Mouse (Mus musculus): ENCODE data around the gene Il2. TPM values are rescaled to one million over a fixed set of nuclear protein-coding genes. Genes with fewer than 3 reads are reported as not detected.

The Il2 gene
- polyA plus RNA-seq, 1 experiment from 2014 or later = 0.53 TPM

DNA sequence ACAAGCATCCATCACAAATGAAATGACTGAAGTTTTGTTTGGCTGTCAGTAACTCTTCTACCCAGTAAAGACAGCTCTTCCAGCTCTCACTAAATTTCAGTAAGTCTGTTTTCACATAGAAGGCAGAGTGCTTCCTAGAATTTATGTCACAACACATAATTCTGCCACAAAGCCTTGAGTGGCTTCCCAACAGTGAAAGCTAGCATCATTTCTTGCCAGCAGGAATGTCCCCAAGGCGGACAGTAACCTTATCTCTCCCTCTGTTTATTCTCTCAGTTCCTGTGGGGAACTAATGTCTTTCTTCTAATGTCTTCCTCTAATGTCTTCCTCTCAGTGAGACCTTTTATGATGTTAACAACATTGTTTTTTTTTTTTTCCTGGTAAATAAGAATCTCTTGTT lies 19.2 kb upstream of the Il2 start:
- H3K9ac ChIP-seq (ENCODE audit: low read length) = no peak overlapping the region
- no peak overlapping the region for H3K4me2 ChIP-seq (replicated peaks; ENCODE audit: low read depth)
- H3K27me3 ChIP-seq (ENCODE audit: control insufficient read depth, insufficient read depth, low read length) = no peaks in the 10 kb centered on the region
- H3K4me3 ChIP-seq (ENCODE audit: low read depth, low read length) = no peak overlapping the region
- no peak overlapping the region for H3K27ac ChIP-seq (replicated peaks)
- DNase-seq (ENCODE audit: low spot score) (no peak), ATAC-seq (ENCODE audit: low FRiP score, low TSS enrichment) (no peak)
- WGBS = 8% methylated on average over 1 of the region's 1 CpGs
- no peaks in the 10 kb centered on the region for H3K36me3 ChIP-seq (ENCODE audit: control insufficient read depth, insufficient read depth, low read length)
- H3K4me1 ChIP-seq (replicated peaks; ENCODE audit: control insufficient read depth, insufficient read depth) = no peaks in the 10 kb centered on the region
- TF ChIP-seq CTCF (IDR thresholded peaks at IDR 0.05; ENCODE audit: low read depth) = no peak
- TF ChIP-seq EP300 (optimal IDR thresholded peaks at IDR 0.05) = no peak
- H3K9me3 ChIP-seq (ENCODE audit: control insufficient read depth, low read length) = no peaks in the 10 kb centered on the region

GRCm38 (mm10) chr3:37141827-37142226 lies 16.1 kb upstream of the Il2 start:
- Histone ChIP-seq H3K4me2 (replicated peaks; ENCODE audit: low read depth) (no peak overlapping the region), H3K4me3 (ENCODE audit: low read depth, low read length) (no peak overlapping the region), H3K27ac (replicated peaks) (no peak overlapping the region), H3K36me3 (ENCODE audit: control insufficient read depth, insufficient read depth, low read length) (no peaks in the 10 kb centered on the region), H3K27me3 (ENCODE audit: control insufficient read depth, insufficient read depth, low read length) (no peaks in the 10 kb centered on the region), H3K9me3 (ENCODE audit: control insufficient read depth, low read length) (no peaks in the 10 kb centered on the region), H3K9ac (ENCODE audit: low read length) (no peak overlapping the region), H3K4me1 (replicated peaks; ENCODE audit: control insufficient read depth, insufficient read depth) (no peaks in the 10 kb centered on the region)
- 88% methylated on average over 2 of the region's 2 CpGs for WGBS
- ATAC-seq (ENCODE audit: low FRiP score, low TSS enrichment) (no peak), DNase-seq (ENCODE audit: low spot score) (no peak)
- no peak for TF ChIP-seq CTCF (IDR thresholded peaks at IDR 0.05; ENCODE audit: low read depth)
- no peak for TF ChIP-seq EP300 (optimal IDR thresholded peaks at IDR 0.05)

- ATAC-seq (ENCODE audit: low FRiP score, low TSS enrichment) = no peak
- Histone ChIP-seq H3K9ac (ENCODE audit: low read length) (no peak overlapping the region), H3K4me1 (replicated peaks; ENCODE audit: control insufficient read depth, insufficient read depth) (no peaks in the 10 kb centered on the region), H3K4me2 (replicated peaks; ENCODE audit: low read depth) (no peak overlapping the region), H3K4me3 (ENCODE audit: low read depth, low read length) (no peak overlapping the region), H3K27me3 (ENCODE audit: control insufficient read depth, insufficient read depth, low read length) (no peaks in the 10 kb centered on the region), H3K36me3 (ENCODE audit: control insufficient read depth, insufficient read depth, low read length) (no peaks in the 10 kb centered on the region), H3K27ac (replicated peaks) (no peak overlapping the region), H3K9me3 (ENCODE audit: control insufficient read depth, low read length) (no peaks in the 10 kb centered on the region)
- no peak for TF ChIP-seq CTCF (IDR thresholded peaks at IDR 0.05; ENCODE audit: low read depth)
- no peak for TF ChIP-seq EP300 (optimal IDR thresholded peaks at IDR 0.05)
- WGBS = 86% methylated on average over 6 of the region's 6 CpGs
- DNase-seq (ENCODE audit: low spot score) = no peak
Observed at GRCm38 (mm10) chr3:37140168-37140906, 14.6 kb upstream of the Il2 start.

- TF ChIP-seq EP300 (optimal IDR thresholded peaks at IDR 0.05) = no peak
- TF ChIP-seq CTCF (IDR thresholded peaks at IDR 0.05; ENCODE audit: low read depth) = no peak
- Histone ChIP-seq H3K9me3 (ENCODE audit: control insufficient read depth, low read length) (no peaks in the 10 kb centered on the region), H3K36me3 (ENCODE audit: control insufficient read depth, insufficient read depth, low read length) (no peaks in the 10 kb centered on the region), H3K4me3 (ENCODE audit: low read depth, low read length) (no peak overlapping the region), H3K9ac (ENCODE audit: low read length) (no peak overlapping the region), H3K4me2 (replicated peaks; ENCODE audit: low read depth) (no peak overlapping the region), H3K4me1 (replicated peaks; ENCODE audit: control insufficient read depth, insufficient read depth) (no peaks in the 10 kb centered on the region), H3K27me3 (ENCODE audit: control insufficient read depth, insufficient read depth, low read length) (no peaks in the 10 kb centered on the region), H3K27ac (replicated peaks) (no peak overlapping the region)
- no peak for DNase-seq (ENCODE audit: low spot score)
- no peak for ATAC-seq (ENCODE audit: low FRiP score, low TSS enrichment)
- WGBS = 79% methylated on average over 3 of the region's 3 CpGs
Observed at GRCm38 (mm10) chr3:37139192-37139591, 13.4 kb upstream of the Il2 start.

GRCm38 (mm10) chr3:37137231-37137630 lies 11.5 kb upstream of the Il2 start:
- Histone ChIP-seq H3K36me3 (ENCODE audit: control insufficient read depth, insufficient read depth, low read length) (no peaks in the 10 kb centered on the region), H3K4me2 (replicated peaks; ENCODE audit: low read depth) (no peak overlapping the region), H3K27ac (replicated peaks) (no peak overlapping the region), H3K4me1 (replicated peaks; ENCODE audit: control insufficient read depth, insufficient read depth) (no peaks in the 10 kb centered on the region), H3K27me3 (ENCODE audit: control insufficient read depth, insufficient read depth, low read length) (no peaks in the 10 kb centered on the region), H3K9me3 (ENCODE audit: control insufficient read depth, low read length) (no peaks in the 10 kb centered on the region), H3K4me3 (ENCODE audit: low read depth, low read length) (no peak overlapping the region), H3K9ac (ENCODE audit: low read length) (no peak overlapping the region)
- no peak for DNase-seq (ENCODE audit: low spot score)
- TF ChIP-seq EP300 (optimal IDR thresholded peaks at IDR 0.05) (no peak), CTCF (IDR thresholded peaks at IDR 0.05; ENCODE audit: low read depth) (no peak)
- WGBS = 29% methylated on average over 4 of the region's 4 CpGs
- ATAC-seq (ENCODE audit: low FRiP score, low TSS enrichment) = no peak

DNA sequence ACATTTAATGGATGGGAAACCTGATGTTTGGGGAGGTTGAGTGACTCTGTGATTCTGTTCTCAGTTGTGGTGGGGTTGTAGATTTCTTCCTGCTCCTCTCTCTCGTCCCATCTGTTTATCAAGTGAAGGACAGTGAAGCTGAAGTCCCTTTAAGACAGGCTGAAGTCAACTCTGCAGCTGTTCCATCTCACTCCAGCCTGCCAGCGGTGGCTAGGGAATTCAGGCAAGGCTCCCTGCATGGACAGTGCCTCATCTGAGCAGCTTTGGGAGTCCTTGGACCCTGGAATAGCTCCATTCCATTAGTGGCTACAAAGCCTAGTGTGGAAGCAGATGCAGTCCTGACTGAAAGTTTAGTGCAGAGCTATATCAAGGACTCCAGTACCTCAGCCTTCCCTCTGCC lies 3.3 kb upstream of the Il2 start:
- Histone ChIP-seq H3K27me3 (ENCODE audit: control insufficient read depth, insufficient read depth, low read length) (no peaks in the 10 kb centered on the region), H3K4me3 (ENCODE audit: low read depth, low read length) (no peak overlapping the region), H3K9ac (ENCODE audit: low read length) (no peak overlapping the region), H3K4me1 (replicated peaks; ENCODE audit: control insufficient read depth, insufficient read depth) (no peaks in the 10 kb centered on the region), H3K36me3 (ENCODE audit: control insufficient read depth, insufficient read depth, low read length) (no peaks in the 10 kb centered on the region), H3K9me3 (ENCODE audit: control insufficient read depth, low read length) (no peaks in the 10 kb centered on the region), H3K27ac (replicated peaks) (no peak overlapping the region), H3K4me2 (replicated peaks; ENCODE audit: low read depth) (no peak overlapping the region)
- DNase-seq (ENCODE audit: low spot score) (no peak), ATAC-seq (ENCODE audit: low FRiP score, low TSS enrichment) (no peak)
- WGBS = 34% methylated on average over 2 of the region's 2 CpGs
- TF ChIP-seq EP300 (optimal IDR thresholded peaks at IDR 0.05) (no peak), CTCF (IDR thresholded peaks at IDR 0.05; ENCODE audit: low read depth) (no peak)

Measured in stomach, postnatal 0 days (tissue).